Mouse (Mus musculus) forebrain, embryonic 14.5 days (tissue): Measurements from ENCODE around the gene Tmem159. TPM values are rescaled to one million over a fixed set of nuclear protein-coding genes. Genes with fewer than 3 reads are reported as not detected.

ENCODE experiments used
- ATAC-seq: fragments of 200-750 bp; cut with Nextera tagmentation; 2 replicates; pipeline ENCODE4 v1.8.0; 2017; ENCODE audit warnings: mild to moderate bottlenecking, moderate library complexity
- DNase-seq: peaks from one replicate; pipeline ENCODE4 v3.0.0-alpha.2; 2015; ENCODE audit warnings: low spot score
- H3K27ac ChIP-seq: fragments of 300-500 bp; sonication (generic); 2 replicates; pipeline ENCODE4 v1.5.1; 2014; ENCODE audit warnings: low read depth, mild to moderate bottlenecking, control low read depth, low read length, moderate library complexity
- H3K27me3 ChIP-seq: fragments of 300-500 bp; sonication (generic); replicated peaks from 2 replicates; pipeline ENCODE4 v1.6.1; 2014; ENCODE audit warnings: low read length, control low read depth, mixed read lengths; ENCODE audit not compliant: control insufficient read depth, insufficient read depth
- H3K36me3 ChIP-seq: fragments of 300-500 bp; sonication (generic); 2 replicates; pipeline ENCODE4 v1.6.1; 2014; ENCODE audit warnings: low read length, control low read depth; ENCODE audit not compliant: control insufficient read depth, insufficient read depth
- H3K4me1 ChIP-seq: fragments of 300-500 bp; sonication (generic); 2 replicates; pipeline ENCODE4 v1.6.1; 2014; ENCODE audit warnings: antibody characterized with exemption, low read length, control low read depth; ENCODE audit not compliant: control insufficient read depth, insufficient read depth
- H3K4me2 ChIP-seq: fragments of 300-500 bp; sonication (generic); 2 replicates; pipeline ENCODE4 v1.6.1; 2014; ENCODE audit warnings: mild to moderate bottlenecking, control low read depth, low read length
- H3K4me3 ChIP-seq: fragments of 300-500 bp; sonication (generic); 2 replicates; pipeline ENCODE4 v1.5.1; 2014; ENCODE audit warnings: low read depth, low read length, control low read depth
- H3K9ac ChIP-seq: fragments of 300-500 bp; sonication (generic); 2 replicates; pipeline ENCODE4 v1.6.1; 2014; ENCODE audit warnings: mild to moderate bottlenecking, low read length, control low read depth, moderate library complexity
- H3K9me3 ChIP-seq: fragments of 300-500 bp; sonication (generic); replicated peaks from 2 replicates; pipeline ENCODE4 v1.6.1; 2016; ENCODE audit warnings: low read length, control low read depth, mixed read lengths; ENCODE audit not compliant: control insufficient read depth
- WGBS: fragments of 180-500 bp; shearing (Covaris S2); extraction: QIAGEN DNeasy Blood & Tissue Kit; methylation state at CpG from one replicate; pipeline ENCODE4 v1.1.7; 2014; 5-methylcytosine and 5-hydroxymethylcytosine counted together
- polyA plus RNA-seq: library from polyadenylated mRNA; unstranded; fragments of >200 nt; fragmentation: Nextera tagmentation; extraction: Ambion mirVana; gene quantifications from 2 replicates; pipeline ENCODE4 v1.2.1, GENCODE M21; 2014

Gene Tmem159
- polyA plus RNA-seq, 1 experiment from 2014 or later = 7.1 TPM

- Histone ChIP-seq H3K4me3 (no peak overlapping the region), H3K27ac (peak overlapping the region; percentile 41; the same call in 1 of the 2 replicates), H3K27me3 (peaks cover 42% of the 10 kb centered on the region), H3K9ac (no peak overlapping the region), H3K4me2 (no peak overlapping the region), H3K9me3 (no peaks in the 10 kb centered on the region), H3K4me1 (peaks cover 19% of the 10 kb centered on the region), H3K36me3 (no peaks in the 10 kb centered on the region)
- WGBS = 6% methylated on average over 2 of the region's 2 CpGs
- DNase-seq (peak; percentile 81), ATAC-seq (peak; percentile 73; the same call in 1 of the 2 replicates)
Measured at GRCm38 (mm10) chr7:120156841-120157409, 54.8 kb downstream of the Tmem159 start.

GRCm38 (mm10) chr7:120157575-120158061 lies 55.5 kb downstream of the Tmem159 start:
- H3K9me3 ChIP-seq = no peaks in the 10 kb centered on the region
- no peak overlapping the region for H3K4me3 ChIP-seq
- no peak overlapping the region for H3K4me2 ChIP-seq
- DNase-seq (peak; percentile 76), ATAC-seq (peak; percentile 79)
- peaks cover 19% of the 10 kb centered on the region for H3K4me1 ChIP-seq
- whole genome bisulfite sequencing = under 1% methylated on average over 5 of the region's 5 CpGs
- peaks cover 44% of the 10 kb centered on the region for H3K27me3 ChIP-seq
- no peak overlapping the region for H3K9ac ChIP-seq
- peak overlapping the region; percentile 22; the same call in 1 of the 2 replicates for H3K27ac ChIP-seq
- H3K36me3 ChIP-seq = no peaks in the 10 kb centered on the region

- Histone ChIP-seq H3K9me3 (no peaks in the 10 kb centered on the region), H3K27me3 (peaks cover 44% of the 10 kb centered on the region), H3K36me3 (no peaks in the 10 kb centered on the region), H3K4me1 (peaks cover 19% of the 10 kb centered on the region), H3K4me2 (no peak overlapping the region), H3K4me3 (no peak overlapping the region), H3K9ac (no peak overlapping the region), H3K27ac (peak overlapping the region; percentile 52; the same call in 1 of the 2 replicates)
- ATAC-seq (peak; percentile 40; the same call in 1 of the 2 replicates), DNase-seq (no peak)
- WGBS = 6% methylated on average over 4 of the region's 4 CpGs
Measured at GRCm38 (mm10) chr7:120158121-120158613, 56.0 kb downstream of the Tmem159 start.

- WGBS = 92% methylated on average over 11 of the region's 11 CpGs
- DNase-seq = no peak
- no peaks in the 10 kb centered on the region for H3K9me3 ChIP-seq
Measured at GRCm38 (mm10) chr7:120163581-120164251, 61.6 kb downstream of the Tmem159 start.

More at GRCm38 (mm10) chr7:120163581-120164251, 61.6 kb downstream of the Tmem159 start:
- no peak overlapping the region for H3K4me3 ChIP-seq
- H3K27me3 ChIP-seq = peaks cover 27% of the 10 kb centered on the region
- H3K4me1 ChIP-seq = no peaks in the 10 kb centered on the region
- no peak for ATAC-seq
- no peaks in the 10 kb centered on the region for H3K36me3 ChIP-seq
- no peak overlapping the region for H3K9ac ChIP-seq
- no peak overlapping the region for H3K27ac ChIP-seq
- H3K4me2 ChIP-seq = no peak overlapping the region

Other genes starting within 250 kb of the Tmem159 start
- gene Lyrm1, start 206.5 kb upstream of the Tmem159 start, polyA plus RNA-seq = 17.2 and 18.5 TPM in 2 replicates
- 9.2 and 10.3 TPM in 2 replicates for gene Dcun1d3, start 206.1 kb upstream of the Tmem159 start, polyA plus RNA-seq
- 0.11 TPM in 1 of 2 replicates, not detected in the other for gene Dnah3, start 7.1 kb upstream of the Tmem159 start, polyA plus RNA-seq
- not detected in 2 replicates for gene Zp2, start 42.9 kb downstream of the Tmem159 start, polyA plus RNA-seq
- not detected in 2 replicates for gene Anks4b, start 71.5 kb downstream of the Tmem159 start, polyA plus RNA-seq
- 31.2 and 35.1 TPM in 2 replicates for gene Crym, start 99.8 kb downstream of the Tmem159 start, polyA plus RNA-seq
- gene Abca14, start 101.6 kb downstream of the Tmem159 start, polyA plus RNA-seq = not detected in 2 replicates
- gene Abca15, start 226.3 kb downstream of the Tmem159 start, polyA plus RNA-seq = not detected in 2 replicates